ENCODE assay signal across 8 mouse cellular contexts in genomic region chr12:18207941-18208340, GRCm38 (mm10).
DNase-seq lines count a peak whose midpoint lies in the region; ATAC-seq and TF ChIP-seq lines count a peak whose summit lies in the region.
"Not testable (repeated sequence)": the region's sequence is repeated elsewhere in the genome, so short reads cannot be mapped to it uniquely, and the experiment has no call there.

No protein-coding gene starts in this region.

- not testable (repeated sequence) for DNase-seq in Patski (ENCODE audit: low read depth, low spot score)
- peak; percentile 4 to 29 for DNase-seq in cerebellum, adult 2 months
- peak; percentile 8 to 10 for DNase-seq in frontal cortex, postnatal 25 days (ENCODE audit: low spot score in 2 of 2)
- DNase-seq in heart, postnatal 10 days = peak; percentile 14 to 60
- peak; percentile 57 to 60 for DNase-seq in kidney, postnatal 4 days
- peak; percentile 29 to 33 for DNase-seq in left cerebral cortex, adult 18-20 months (ENCODE audit: low spot score in 2 of 2)
- peak; percentile 9 for DNase-seq in lung, postnatal 25 days (ENCODE audit: low spot score)
- DNase-seq in right cerebral cortex, postnatal 4 days = peak; percentile 33

- ATAC-seq in Patski = not testable (repeated sequence)

- CTCF ChIA-PET in Patski (lab: Charles Lee) = not testable (repeated sequence)

- H3K4me1 ChIP-seq in cerebellum, adult 2 months (ENCODE audit: control insufficient read depth, insufficient read depth, low read length) = not testable (repeated sequence)

- H3K27ac ChIP-seq in cerebellum, adult 2 months (ENCODE audit: insufficient read depth, low read length) = not testable (repeated sequence)

- WGBS in cerebellum, adult 2 months = 79% methylated on average over 1 of the region's 1 CpGs

- POLR2A ChIA-PET in Patski (lab: Charles Lee) = not testable (repeated sequence)

- TF ChIP-seq CTCF in Patski (IDR thresholded peaks at IDR 0.05) = peak; percentile 48
- TF ChIP-seq CTCF in cerebellum, adult 2 months (IDR thresholded peaks at IDR 0.05; ENCODE audit: borderline replicate concordance, insufficient read depth, low read depth, low read length) = not testable (repeated sequence)

- in situ Hi-C loops in Patski (cut with MboI; ENCODE audit: low pct_unique_long_range_greater_than_20kb) = not testable (repeated sequence)

- TF ChIP-seq POLR2A in cerebellum, adult 2 months (IDR thresholded peaks at IDR 0.05; ENCODE audit: borderline replicate concordance, insufficient read depth, low read length) = not testable (repeated sequence)

- not testable (repeated sequence) for H3K27me3 ChIP-seq in Patski; cerebellum, adult 2 months (ENCODE audit: control insufficient read depth, insufficient read depth, low read length)

- intact Hi-C loops in heart, postnatal 10 days (cut with DNase I) = not testable (repeated sequence)

- not testable (repeated sequence) for H3K4me3 ChIP-seq in cerebellum, adult 2 months (replicated peaks; ENCODE audit: insufficient read depth, low read depth, low read length)
